Mouse (Mus musculus) ES-Bruce4 (cell line): Measurements from ENCODE around the gene Bmpr2. TPM values are rescaled to one million over a fixed set of nuclear protein-coding genes. Genes with fewer than 3 reads are reported as not detected.

ENCODE experiments used
- H3K27ac ChIP-seq: 2 replicates; pipeline ENCODE4 v1.5.1; 2012; ENCODE audit warnings: low read length, inconsistent platforms; ENCODE audit not compliant: insufficient read depth
- H3K27me3 ChIP-seq: 2 replicates; pipeline ENCODE4 v1.6.1; 2012; ENCODE audit warnings: mild to moderate bottlenecking, low read length, inconsistent platforms; ENCODE audit not compliant: control insufficient read depth, poor library complexity, insufficient read depth, severe bottlenecking
- H3K36me3 ChIP-seq: 2 replicates; pipeline ENCODE4 v1.6.1; 2012; ENCODE audit warnings: inconsistent platforms, mild to moderate bottlenecking, low read length, moderate library complexity; ENCODE audit not compliant: control insufficient read depth, poor library complexity, insufficient read depth, severe bottlenecking
- H3K4me1 ChIP-seq: one replicate; pipeline ENCODE4 v1.8.1; 2011; ENCODE audit warnings: low read length; ENCODE audit not compliant: control insufficient read depth, insufficient read depth
- H3K4me3 ChIP-seq: 2 replicates; pipeline ENCODE4 v1.5.1; 2011; ENCODE audit warnings: low read depth, mild to moderate bottlenecking, low read length
- H3K9ac ChIP-seq: 2 replicates; pipeline ENCODE4 v1.6.1; 2012; ENCODE audit warnings: low read depth, mild to moderate bottlenecking, inconsistent platforms; ENCODE audit not compliant: poor library complexity, severe bottlenecking
- H3K9me3 ChIP-seq: replicated peaks from 2 replicates; pipeline ENCODE4 v1.6.1; 2012; ENCODE audit warnings: mild to moderate bottlenecking, low read length, inconsistent platforms; ENCODE audit not compliant: control insufficient read depth, poor library complexity, insufficient read depth, severe bottlenecking
- CTCF ChIP-seq: IDR thresholded peaks from one replicate; pipeline ENCODE4 v1.8.1; 2011; ENCODE audit warnings: low read depth, low read length
- EP300 ChIP-seq: IDR thresholded peaks from 2 replicates; pipeline ENCODE4 v1.6.1; 2011; ENCODE audit warnings: low read depth, low read length; ENCODE audit not compliant: insufficient read depth
- POLR2A ChIP-seq: IDR thresholded peaks from one replicate; pipeline ENCODE4 v1.8.1; 2011; ENCODE audit warnings: low read length; ENCODE audit not compliant: insufficient read depth
- polyA plus RNA-seq: library from polyadenylated mRNA; stranded (reverse); fragments of >200 nt; gene quantifications from 2 replicates; pipeline ENCODE4 v1.2.4, GENCODE M21; 2011; ENCODE audit warnings: low read depth; ENCODE audit not compliant: missing spikeins, insufficient read depth, insufficient read length

Bmpr2 gene
- polyA plus RNA-seq, 1 experiment = 28.5 TPM

- TF ChIP-seq EP300 (no peak), POLR2A (no peak), CTCF (no peak)
- Histone ChIP-seq H3K36me3 (no peaks in the 10 kb centered on the region), H3K27me3 (no peaks in the 10 kb centered on the region), H3K4me1 (peaks cover 3% of the 10 kb centered on the region), H3K9ac (no peak overlapping the region), H3K27ac (no peak overlapping the region), H3K4me3 (no peak overlapping the region), H3K9me3 (no peaks in the 10 kb centered on the region)
Observed at GRCm38 (mm10) chr1:59904630-59905295, 141.6 kb downstream of the Bmpr2 start.

DNA sequence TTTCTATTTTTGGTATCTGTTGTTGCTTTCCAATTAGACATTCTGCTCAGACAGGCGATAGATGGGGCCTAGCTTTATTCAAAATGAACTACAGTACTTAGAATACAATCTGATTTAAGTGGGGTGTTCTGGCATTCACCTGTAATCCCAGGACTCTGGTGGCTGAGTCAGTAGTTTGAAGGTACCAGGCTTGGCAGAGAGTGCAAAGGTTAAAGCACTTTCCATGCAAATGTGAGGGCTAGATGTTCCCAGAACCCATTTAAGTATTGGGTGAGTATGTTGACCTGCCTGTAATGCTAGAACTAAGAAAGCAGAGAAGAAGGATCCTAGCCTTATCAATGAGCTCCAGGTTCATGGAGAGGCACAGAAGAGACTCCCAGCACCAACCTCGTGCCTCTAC, 142.7 kb downstream of the Bmpr2 start:
- Histone ChIP-seq H3K27me3 (no peaks in the 10 kb centered on the region), H3K9me3 (no peaks in the 10 kb centered on the region), H3K4me1 (peaks cover 3% of the 10 kb centered on the region), H3K36me3 (no peaks in the 10 kb centered on the region), H3K4me3 (no peak overlapping the region), H3K9ac (no peak overlapping the region), H3K27ac (no peak overlapping the region)
- TF ChIP-seq EP300 = no peak
- TF ChIP-seq CTCF = no peak
- TF ChIP-seq POLR2A = no peak

GRCm38 (mm10) chr1:59906819-59907521, 143.8 kb downstream of the Bmpr2 start:
- no peaks in the 10 kb centered on the region for H3K9me3 ChIP-seq
- no peak overlapping the region for H3K4me3 ChIP-seq
- TF ChIP-seq EP300 = no peak
- no peak for TF ChIP-seq POLR2A
- TF ChIP-seq CTCF = no peak

GRCm38 (mm10) chr1:59907700-59908099, 144.5 kb downstream of the Bmpr2 start:
- Histone ChIP-seq H3K36me3 (no peaks in the 10 kb centered on the region), H3K9me3 (no peaks in the 10 kb centered on the region)

More at GRCm38 (mm10) chr1:59906819-59907521, 143.8 kb downstream of the Bmpr2 start:
- no peak overlapping the region for H3K27ac ChIP-seq
- no peaks in the 10 kb centered on the region for H3K36me3 ChIP-seq
- H3K4me1 ChIP-seq = peaks cover 3% of the 10 kb centered on the region
- H3K27me3 ChIP-seq = no peaks in the 10 kb centered on the region
- H3K9ac ChIP-seq = no peak overlapping the region

GRCm38 (mm10) chr1:59910941-59911340, 147.7 kb downstream of the Bmpr2 start:
- peaks cover 3% of the 10 kb centered on the region for H3K4me1 ChIP-seq
- no peak overlapping the region for H3K4me3 ChIP-seq
- no peak overlapping the region for H3K27ac ChIP-seq
- H3K9ac ChIP-seq = no peak overlapping the region
- TF ChIP-seq CTCF (no peak), EP300 (no peak), POLR2A (no peak)
- no peaks in the 10 kb centered on the region for H3K36me3 ChIP-seq
- no peaks in the 10 kb centered on the region for H3K9me3 ChIP-seq
- no peaks in the 10 kb centered on the region for H3K27me3 ChIP-seq

More at GRCm38 (mm10) chr1:59907700-59908099, 144.5 kb downstream of the Bmpr2 start:
- Histone ChIP-seq H3K4me3 (no peak overlapping the region), H3K9ac (no peak overlapping the region), H3K27ac (no peak overlapping the region), H3K4me1 (peaks cover 3% of the 10 kb centered on the region), H3K27me3 (no peaks in the 10 kb centered on the region)
- no peak for TF ChIP-seq EP300
- no peak for TF ChIP-seq CTCF
